Mouse (Mus musculus): ENCODE measurements around the gene Nemp1. TPM values are rescaled to one million over a fixed set of nuclear protein-coding genes. Genes with fewer than 3 reads are reported as not detected.

Gene Nemp1
- polyA plus RNA-seq, 1 experiment from 2014 or later = 10.2 TPM

DNA sequence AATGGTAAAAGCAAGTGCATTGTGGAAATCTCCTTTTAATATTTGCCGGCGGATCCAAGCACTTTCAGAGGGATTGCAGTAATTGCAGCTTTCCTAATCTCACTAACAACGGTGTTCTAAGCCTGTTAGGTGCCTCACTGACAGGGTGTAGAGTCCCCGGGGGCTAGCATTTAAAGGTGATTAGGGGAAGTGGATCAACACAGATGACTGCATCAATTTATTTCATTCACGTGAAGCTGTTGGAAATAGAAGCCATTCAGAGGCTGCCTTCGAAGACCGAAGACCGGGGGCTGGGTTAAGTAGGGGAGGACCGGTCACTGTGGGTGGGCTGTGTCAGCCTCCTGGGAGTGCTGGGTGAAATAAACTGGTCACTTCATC lies 64.2 kb downstream of the Nemp1 start:
- ATAC-seq (ENCODE audit: insufficient number of reproducible peaks, insufficient read depth, low FRiP score, low read depth) = no peak
- Histone ChIP-seq H3K9me3 (ENCODE audit: control insufficient read depth, low read depth, low read length) (no peaks in the 10 kb centered on the region), H3K27ac (ENCODE audit: low read length) (no peak overlapping the region), H3K27me3 (ENCODE audit: control insufficient read depth, insufficient read depth, low read length) (no peaks in the 10 kb centered on the region), H3K36me3 (ENCODE audit: control insufficient read depth, insufficient read depth, low read length) (no peaks in the 10 kb centered on the region), H3K9ac (replicated peaks; ENCODE audit: low read depth, low read length) (no peak overlapping the region), H3K4me3 (ENCODE audit: low read depth, low read length) (no peak overlapping the region), H3K4me1 (ENCODE audit: control insufficient read depth, insufficient read depth, low read length) (no peaks in the 10 kb centered on the region), H3K4me2 (replicated peaks; ENCODE audit: low read depth, low read length) (no peak overlapping the region)
- WGBS = 40% methylated on average over 9 of the region's 9 CpGs

DNA sequence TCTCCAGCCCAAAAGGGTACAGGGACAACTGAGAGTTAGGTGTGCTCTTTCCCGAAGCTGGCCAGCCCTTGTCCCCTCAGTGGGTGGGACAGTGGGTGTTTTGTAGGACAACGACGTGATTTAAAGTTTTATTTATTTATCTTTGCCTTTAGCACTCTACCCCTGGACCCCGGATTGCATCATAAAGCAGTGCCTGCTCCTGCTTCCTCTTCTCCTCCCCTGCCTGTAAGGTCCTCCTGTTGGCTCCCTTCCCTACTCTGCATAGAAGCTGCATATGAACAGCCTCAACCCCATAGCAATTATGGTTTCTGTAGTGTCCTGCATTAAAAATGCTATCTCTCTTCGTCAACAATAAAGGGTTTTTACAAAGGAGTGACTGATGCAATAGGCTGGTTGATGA lies 64.7 kb downstream of the Nemp1 start:
- Histone ChIP-seq H3K4me3 (ENCODE audit: low read depth, low read length) (no peak overlapping the region), H3K4me2 (replicated peaks; ENCODE audit: low read depth, low read length) (no peak overlapping the region), H3K9ac (replicated peaks; ENCODE audit: low read depth, low read length) (no peak overlapping the region), H3K9me3 (ENCODE audit: control insufficient read depth, low read depth, low read length) (no peaks in the 10 kb centered on the region), H3K27me3 (ENCODE audit: control insufficient read depth, insufficient read depth, low read length) (no peaks in the 10 kb centered on the region), H3K36me3 (ENCODE audit: control insufficient read depth, insufficient read depth, low read length) (no peaks in the 10 kb centered on the region), H3K4me1 (ENCODE audit: control insufficient read depth, insufficient read depth, low read length) (no peaks in the 10 kb centered on the region), H3K27ac (ENCODE audit: low read length) (no peak overlapping the region)
- no peak for ATAC-seq (ENCODE audit: insufficient number of reproducible peaks, insufficient read depth, low FRiP score, low read depth)
- 24% methylated on average over 5 of the region's 5 CpGs for WGBS

DNA sequence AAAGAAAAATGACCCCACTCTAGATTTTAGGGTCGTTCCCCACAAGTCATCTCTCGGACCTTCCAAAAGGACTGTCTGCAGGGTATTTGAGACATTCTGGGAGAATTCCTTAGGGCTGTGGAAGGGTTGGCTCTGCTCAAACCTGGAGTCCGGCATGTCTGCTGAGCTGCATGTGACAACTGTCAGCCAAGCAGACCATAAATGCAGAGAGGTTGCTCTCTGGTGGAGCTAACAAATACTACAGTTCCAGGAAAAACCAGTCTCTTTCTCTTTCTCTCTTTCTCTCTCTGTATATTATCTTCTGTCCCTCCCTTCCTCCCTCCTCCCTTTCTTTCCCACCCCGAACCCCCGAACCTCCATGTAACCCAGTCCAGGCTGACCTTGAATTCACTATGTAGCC lies 67.7 kb downstream of the Nemp1 start:
- Histone ChIP-seq H3K36me3 (ENCODE audit: control insufficient read depth, insufficient read depth, low read length) (no peaks in the 10 kb centered on the region), H3K27ac (ENCODE audit: low read length) (no peak overlapping the region), H3K27me3 (ENCODE audit: control insufficient read depth, insufficient read depth, low read length) (no peaks in the 10 kb centered on the region), H3K4me3 (ENCODE audit: low read depth, low read length) (no peak overlapping the region), H3K4me1 (ENCODE audit: control insufficient read depth, insufficient read depth, low read length) (no peaks in the 10 kb centered on the region), H3K4me2 (replicated peaks; ENCODE audit: low read depth, low read length) (no peak overlapping the region), H3K9me3 (ENCODE audit: control insufficient read depth, low read depth, low read length) (no peaks in the 10 kb centered on the region), H3K9ac (replicated peaks; ENCODE audit: low read depth, low read length) (no peak overlapping the region)
- 34% methylated on average over 5 of the region's 5 CpGs for WGBS
- ATAC-seq (ENCODE audit: insufficient number of reproducible peaks, insufficient read depth, low FRiP score, low read depth) = no peak

DNA sequence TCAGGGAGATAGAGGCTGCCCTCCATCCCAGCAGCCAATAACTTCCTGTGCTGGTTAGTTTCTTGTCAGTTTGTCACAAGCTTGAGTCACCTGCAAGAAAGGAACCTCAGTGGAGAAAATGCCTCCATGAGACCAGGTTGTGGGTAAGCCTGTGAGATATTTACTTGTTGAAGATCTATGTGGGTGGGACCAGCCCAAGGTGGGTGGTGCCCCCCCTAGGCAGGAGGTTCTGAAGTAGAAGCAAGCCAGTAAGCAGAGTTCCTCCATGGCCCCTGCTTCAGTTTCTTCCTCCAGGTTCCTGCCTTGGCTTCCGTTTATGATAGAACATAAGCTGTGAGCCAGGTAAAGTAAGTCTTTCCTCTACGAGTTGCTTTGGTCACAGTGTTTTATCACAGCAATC lies 69.6 kb downstream of the Nemp1 start:
- peaks cover under 1% of the 10 kb centered on the region; the same call in 1 of the 2 replicates for H3K36me3 ChIP-seq (ENCODE audit: control insufficient read depth, insufficient read depth, low read length)
- no peaks in the 10 kb centered on the region for H3K9me3 ChIP-seq (ENCODE audit: control insufficient read depth, low read depth, low read length)
- 82% methylated on average over 2 of the region's 2 CpGs for WGBS
- H3K4me1 ChIP-seq (ENCODE audit: control insufficient read depth, insufficient read depth, low read length) = peaks cover 8% of the 10 kb centered on the region; the same call in 1 of the 2 replicates
- H3K4me2 ChIP-seq (replicated peaks; ENCODE audit: low read depth, low read length) = no peak overlapping the region
- no peaks in the 10 kb centered on the region for H3K27me3 ChIP-seq (ENCODE audit: control insufficient read depth, insufficient read depth, low read length)
- no peak for ATAC-seq (ENCODE audit: insufficient number of reproducible peaks, insufficient read depth, low FRiP score, low read depth)
- no peak overlapping the region for H3K27ac ChIP-seq (ENCODE audit: low read length)
- H3K4me3 ChIP-seq (ENCODE audit: low read depth, low read length) = no peak overlapping the region
- no peak overlapping the region for H3K9ac ChIP-seq (replicated peaks; ENCODE audit: low read depth, low read length)

DNA sequence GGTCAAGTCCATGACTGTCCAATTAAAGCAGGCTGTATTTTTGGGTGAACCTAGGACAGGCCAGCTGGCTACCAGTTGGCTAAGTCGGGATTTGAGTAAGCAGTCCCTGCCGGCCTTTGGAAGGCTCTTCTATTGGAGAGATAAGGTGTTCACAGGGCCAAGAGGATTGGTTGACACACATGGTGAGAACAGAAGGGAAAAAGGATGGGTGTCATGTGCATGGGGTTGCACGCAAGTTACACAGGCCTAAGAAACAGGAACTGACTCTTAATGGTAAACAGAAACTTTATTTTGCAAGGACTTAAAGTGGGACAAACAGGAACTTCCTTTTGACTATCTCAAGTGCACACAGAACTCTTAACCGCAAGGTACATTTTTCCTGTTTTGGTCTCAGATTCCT lies 70.2 kb downstream of the Nemp1 start:
- Histone ChIP-seq H3K4me1 (ENCODE audit: control insufficient read depth, insufficient read depth, low read length) (peaks cover 8% of the 10 kb centered on the region; the same call in 1 of the 2 replicates), H3K36me3 (ENCODE audit: control insufficient read depth, insufficient read depth, low read length) (peaks cover 7% of the 10 kb centered on the region; the same call in 1 of the 2 replicates), H3K27ac (ENCODE audit: low read length) (no peak overlapping the region), H3K9me3 (ENCODE audit: control insufficient read depth, low read depth, low read length) (no peaks in the 10 kb centered on the region), H3K4me3 (ENCODE audit: low read depth, low read length) (no peak overlapping the region), H3K4me2 (replicated peaks; ENCODE audit: low read depth, low read length) (no peak overlapping the region), H3K9ac (replicated peaks; ENCODE audit: low read depth, low read length) (no peak overlapping the region), H3K27me3 (ENCODE audit: control insufficient read depth, insufficient read depth, low read length) (no peaks in the 10 kb centered on the region)
- WGBS = 64% methylated on average over 4 of the region's 4 CpGs
- no peak for ATAC-seq (ENCODE audit: insufficient number of reproducible peaks, insufficient read depth, low FRiP score, low read depth)

DNA sequence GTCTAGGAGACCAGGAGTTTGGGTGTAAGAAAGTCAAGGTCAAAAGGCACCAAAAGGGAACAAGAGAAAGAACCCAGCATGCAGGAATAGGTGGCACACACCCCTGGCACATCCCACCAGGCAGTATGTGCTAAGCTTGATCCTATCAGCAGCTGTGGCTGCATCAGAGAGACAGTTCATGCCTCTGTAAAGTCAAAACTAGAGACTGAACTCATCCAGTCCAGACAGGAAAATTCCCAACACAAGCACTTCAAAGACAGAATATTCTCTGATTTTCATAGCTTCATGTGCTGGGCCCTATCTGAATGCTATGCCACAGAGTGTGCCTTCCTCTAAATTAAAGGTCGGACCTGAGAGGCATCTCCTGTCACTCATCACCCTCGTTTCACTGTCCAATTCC lies 70.9 kb downstream of the Nemp1 start:
- Histone ChIP-seq H3K4me2 (replicated peaks; ENCODE audit: low read depth, low read length) (no peak overlapping the region), H3K9me3 (ENCODE audit: control insufficient read depth, low read depth, low read length) (no peaks in the 10 kb centered on the region), H3K27me3 (ENCODE audit: control insufficient read depth, insufficient read depth, low read length) (no peaks in the 10 kb centered on the region), H3K9ac (replicated peaks; ENCODE audit: low read depth, low read length) (no peak overlapping the region), H3K4me1 (ENCODE audit: control insufficient read depth, insufficient read depth, low read length) (peaks cover 8% of the 10 kb centered on the region; the same call in 1 of the 2 replicates), H3K4me3 (ENCODE audit: low read depth, low read length) (no peak overlapping the region), H3K27ac (ENCODE audit: low read length) (no peak overlapping the region), H3K36me3 (ENCODE audit: control insufficient read depth, insufficient read depth, low read length) (peaks cover 13% of the 10 kb centered on the region)
- ATAC-seq (ENCODE audit: insufficient number of reproducible peaks, insufficient read depth, low FRiP score, low read depth) = no peak
- 22% methylated on average over 2 of the region's 2 CpGs for WGBS

DNA sequence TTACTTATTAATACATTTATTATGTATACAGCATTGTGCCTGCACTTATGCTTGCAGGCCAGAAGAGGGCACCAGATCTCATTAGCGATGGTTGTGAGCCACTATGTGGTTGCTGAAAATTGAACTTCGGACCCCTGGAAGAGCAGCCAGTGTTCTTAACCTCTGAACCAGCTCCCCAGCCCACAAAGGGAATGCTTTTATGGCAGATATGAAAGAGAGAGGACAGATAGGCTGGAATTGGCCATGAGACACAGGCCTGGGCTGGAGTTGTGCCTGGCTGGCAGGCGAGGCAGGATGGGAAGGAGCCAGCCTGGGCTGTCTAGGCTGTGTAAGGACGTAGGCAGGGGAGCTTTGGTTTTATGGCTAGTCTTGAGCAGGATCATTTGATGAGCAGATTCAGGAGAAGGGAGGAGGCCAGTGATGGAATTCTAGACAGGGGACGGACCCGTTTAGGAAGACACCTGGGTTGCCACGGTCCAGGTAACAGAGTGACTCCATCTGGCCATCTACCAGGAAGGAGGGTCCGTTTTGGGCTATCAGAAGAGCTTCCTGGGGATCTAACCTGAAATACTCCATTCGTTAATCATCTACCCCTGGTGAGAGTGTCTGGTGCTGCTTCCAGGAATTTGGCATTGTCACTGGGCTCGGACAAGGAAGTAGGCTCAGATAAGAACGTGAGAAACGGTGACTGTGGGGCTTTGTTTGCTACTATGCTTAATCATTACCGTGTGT lies 71.6 kb downstream of the Nemp1 start:
- Histone ChIP-seq H3K9ac (replicated peaks; ENCODE audit: low read depth, low read length) (no peak overlapping the region), H3K27ac (ENCODE audit: low read length) (no peak overlapping the region), H3K27me3 (ENCODE audit: control insufficient read depth, insufficient read depth, low read length) (no peaks in the 10 kb centered on the region), H3K4me1 (ENCODE audit: control insufficient read depth, insufficient read depth, low read length) (peaks cover 8% of the 10 kb centered on the region; the same call in 1 of the 2 replicates), H3K4me2 (replicated peaks; ENCODE audit: low read depth, low read length) (peak overlapping the region; percentile 82; the same call in 1 of the 2 replicates), H3K9me3 (ENCODE audit: control insufficient read depth, low read depth, low read length) (no peaks in the 10 kb centered on the region), H3K4me3 (ENCODE audit: low read depth, low read length) (peak overlapping the region; percentile 86; the same call in 1 of the 2 replicates), H3K36me3 (ENCODE audit: control insufficient read depth, insufficient read depth, low read length) (peaks cover 21% of the 10 kb centered on the region)
- 0 out of 2 replicates have a peak, but pooled peaks have one; percentile 11 for ATAC-seq (ENCODE audit: insufficient number of reproducible peaks, insufficient read depth, low FRiP score, low read depth)
- WGBS = 42% methylated on average over 13 of the region's 13 CpGs

DNA sequence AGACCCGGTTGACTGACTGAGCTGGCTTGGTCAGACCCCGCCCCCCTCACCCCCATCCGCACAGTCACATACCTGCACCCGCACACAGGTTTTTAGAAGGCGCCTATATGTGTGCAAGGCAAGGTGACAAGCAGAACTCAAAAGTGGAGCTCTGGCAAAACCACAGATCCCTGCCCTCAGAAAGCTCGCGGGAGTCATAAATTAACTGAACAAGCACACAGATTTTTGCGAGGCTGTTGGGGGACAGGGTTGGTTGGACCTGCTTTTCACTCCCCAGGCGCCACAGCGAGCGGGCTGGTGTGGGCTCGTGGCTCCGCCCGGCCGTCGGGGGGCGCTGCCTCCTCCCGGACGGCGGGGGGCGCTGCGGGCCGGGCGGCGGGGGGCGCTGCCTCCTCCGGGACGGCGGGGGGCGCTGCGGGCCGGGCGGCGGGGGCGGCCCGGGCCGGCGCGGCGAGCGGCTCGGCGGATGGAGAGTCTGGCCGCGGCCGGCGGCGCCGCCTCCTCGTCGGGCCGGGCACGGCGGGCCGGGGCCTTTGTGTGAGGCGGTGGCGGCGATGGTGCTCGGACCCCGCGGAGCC lies 72.5 kb downstream of the Nemp1 start, which contains the start of gene Zbtb39:
Gene Zbtb39, plus strand, starts transcription at position 456 of the 578 bp plus-strand sequence.
- ATAC-seq (ENCODE audit: insufficient number of reproducible peaks, insufficient read depth, low FRiP score, low read depth) = peak; percentile 81
- H3K27me3 ChIP-seq (ENCODE audit: control insufficient read depth, insufficient read depth, low read length) = no peaks in the 10 kb centered on the region
- no peaks in the 10 kb centered on the region for H3K9me3 ChIP-seq (ENCODE audit: control insufficient read depth, low read depth, low read length)
- peak within 1 kb of the TSS; percentile 86 for H3K4me3 ChIP-seq (ENCODE audit: low read depth, low read length)
- peaks cover 29% of the 10 kb centered on the region for H3K36me3 ChIP-seq (ENCODE audit: control insufficient read depth, insufficient read depth, low read length)
- WGBS = 2% methylated on average over 43 of the region's 61 CpGs
- peak within 1 kb of the TSS; percentile 82 for H3K4me2 ChIP-seq (replicated peaks; ENCODE audit: low read depth, low read length)
- peak within 1 kb of the TSS; percentile 66 for H3K27ac ChIP-seq (ENCODE audit: low read length)
- H3K9ac ChIP-seq (replicated peaks; ENCODE audit: low read depth, low read length) = peak within 1 kb of the TSS; percentile 97
- H3K4me1 ChIP-seq (ENCODE audit: control insufficient read depth, insufficient read depth, low read length) = peaks cover 8% of the 10 kb centered on the region; the same call in 1 of the 2 replicates
